Mouse (Mus musculus) thymus, postnatal 10 days (tissue): ENCODE measurements around the gene Cep70.

ENCODE experiments used
- DNase-seq, 2 experiments: peaks; one replicate each; pipeline ENCODE4 v3.0.0; 2021; ENCODE audit warnings: low spot score in 2 of 2

Cep70 gene

DNA sequence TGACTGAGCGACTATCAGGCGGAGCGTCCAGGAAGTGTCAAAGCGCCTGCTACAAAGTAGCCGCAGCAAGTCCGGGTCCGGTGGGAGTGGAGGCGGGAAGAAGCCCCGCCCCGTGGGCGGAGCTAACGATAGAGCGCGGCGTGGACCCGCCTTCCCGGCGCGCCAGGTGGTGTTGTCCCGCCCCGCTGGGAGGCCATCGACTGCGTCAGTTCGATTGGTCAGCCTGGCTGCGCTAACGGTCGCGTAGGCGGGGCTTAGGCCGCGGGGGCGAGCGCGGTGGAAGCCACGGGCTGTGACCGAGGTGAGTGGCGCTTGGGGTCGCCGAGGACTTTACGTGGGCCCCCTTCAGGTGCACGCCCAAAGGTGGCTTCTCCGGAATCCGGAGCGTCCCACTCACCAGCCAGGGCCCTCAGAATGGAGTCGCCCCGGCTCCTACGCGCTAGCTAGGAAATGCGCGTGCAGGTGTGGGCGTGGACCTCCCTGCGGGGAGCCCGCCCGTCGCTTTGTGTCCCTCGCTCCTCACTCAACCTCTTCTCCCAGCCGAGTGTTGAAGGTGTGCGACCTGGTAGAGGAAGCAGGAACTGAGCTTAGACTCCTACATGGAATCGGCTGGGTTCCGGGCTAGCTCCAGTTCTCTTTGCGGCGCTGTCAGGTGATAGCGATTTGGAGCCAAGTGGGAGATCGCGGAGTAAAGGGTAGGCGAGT is at the start of gene Cep70:
Cep70 (plus strand) TSS at position 178 of the 705 bp plus-strand sequence.
- DNase-seq = peak; percentile 94 to 95

DNA sequence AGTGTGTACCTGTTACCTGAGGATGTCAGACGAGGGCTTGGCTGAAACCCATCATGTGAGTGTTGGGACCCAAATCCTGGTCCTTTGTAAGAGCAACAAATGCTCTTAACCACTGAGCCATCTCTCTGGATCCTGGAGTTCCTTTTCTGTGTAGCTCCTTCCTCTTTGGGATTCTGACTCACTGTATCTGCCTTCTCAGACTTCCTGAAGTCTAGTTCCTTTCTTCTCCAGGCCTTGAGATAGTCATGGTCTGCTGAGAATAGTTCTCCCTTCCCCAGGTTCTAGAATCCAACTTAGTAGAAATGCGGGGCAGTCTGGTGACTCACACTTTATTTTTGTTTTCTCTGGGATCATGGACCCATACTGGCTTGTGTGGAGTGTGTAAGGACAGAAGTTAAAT is 30.5 kb upstream of the Cep70 start:
- DNase-seq = no peak

DNA sequence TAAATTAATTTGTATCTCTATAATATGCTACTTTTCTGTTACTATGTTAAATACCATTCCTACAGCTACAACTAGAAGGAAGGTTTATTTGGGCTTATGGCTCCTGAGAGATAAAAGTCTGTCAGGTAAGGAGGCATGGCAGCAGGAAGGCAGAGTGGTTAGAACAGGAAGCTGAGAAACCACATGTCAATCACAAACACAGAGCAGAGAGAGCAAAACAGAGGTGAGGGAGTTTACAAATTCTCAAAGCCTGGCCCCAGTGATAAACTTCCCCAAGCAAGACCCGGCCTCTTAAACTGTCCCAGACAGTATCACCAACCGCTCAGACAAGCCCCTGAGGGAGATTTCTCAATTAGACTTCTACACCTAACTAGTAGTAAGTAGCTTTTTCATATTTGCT is 27.0 kb upstream of the Cep70 start:
- no peak for DNase-seq

DNA sequence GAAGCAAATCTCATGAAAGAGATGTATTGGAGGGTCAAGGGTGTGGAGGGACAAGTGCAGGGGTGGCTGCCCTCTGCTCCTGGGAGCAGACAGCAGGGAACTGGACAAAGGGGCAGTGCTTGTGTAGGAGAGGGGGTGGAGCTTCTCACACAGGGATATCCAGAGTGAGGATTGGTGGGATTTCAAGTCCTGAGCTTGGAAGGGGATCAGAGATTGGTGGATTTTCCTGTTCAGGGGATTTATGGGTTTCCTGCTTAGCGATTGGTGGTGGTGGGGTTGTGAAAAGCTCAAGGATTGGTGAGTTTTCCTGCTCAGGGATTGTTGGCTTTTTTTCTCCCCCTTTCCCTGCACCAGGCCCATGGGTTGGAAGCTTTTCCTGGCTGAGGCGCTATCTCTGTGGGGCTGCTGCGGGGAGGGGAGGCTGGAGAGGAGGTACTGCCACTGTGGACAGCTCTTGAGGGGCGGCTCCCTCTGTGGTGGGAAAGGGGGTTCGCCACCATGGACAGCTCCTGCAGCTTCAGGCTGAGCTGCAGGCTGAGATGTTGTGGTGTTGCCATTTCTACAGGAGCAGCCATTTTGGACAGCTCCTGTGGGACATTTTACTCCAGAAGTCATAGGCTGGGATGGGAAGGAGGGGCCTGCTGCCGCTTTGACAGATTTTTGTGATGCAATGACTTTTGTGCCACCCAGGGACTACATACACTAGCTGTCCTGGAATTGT is 25.0 kb upstream of the Cep70 start:
- DNase-seq = peak in 1 of 2 experiments; percentile 25

DNA sequence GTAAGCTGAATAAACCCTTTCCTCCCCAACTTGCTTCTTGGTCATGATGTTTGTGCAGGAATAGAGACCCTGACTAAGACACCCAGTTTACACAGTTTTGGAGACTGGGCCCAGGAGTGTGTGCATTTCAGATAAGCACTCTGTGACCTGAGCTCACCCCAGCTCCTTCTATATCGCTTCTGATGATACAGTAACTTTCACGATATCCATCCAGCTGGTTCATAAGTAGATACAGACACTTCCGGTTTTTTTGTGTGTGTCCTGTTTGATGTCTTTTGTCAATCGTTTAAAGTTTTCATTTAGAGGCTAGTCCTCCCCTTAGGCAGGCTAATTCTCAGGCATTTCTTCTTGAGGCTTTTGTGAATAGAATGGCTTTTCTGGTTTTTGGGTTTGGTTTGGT is 21.5 kb upstream of the Cep70 start:
- DNase-seq = no peak

DNA sequence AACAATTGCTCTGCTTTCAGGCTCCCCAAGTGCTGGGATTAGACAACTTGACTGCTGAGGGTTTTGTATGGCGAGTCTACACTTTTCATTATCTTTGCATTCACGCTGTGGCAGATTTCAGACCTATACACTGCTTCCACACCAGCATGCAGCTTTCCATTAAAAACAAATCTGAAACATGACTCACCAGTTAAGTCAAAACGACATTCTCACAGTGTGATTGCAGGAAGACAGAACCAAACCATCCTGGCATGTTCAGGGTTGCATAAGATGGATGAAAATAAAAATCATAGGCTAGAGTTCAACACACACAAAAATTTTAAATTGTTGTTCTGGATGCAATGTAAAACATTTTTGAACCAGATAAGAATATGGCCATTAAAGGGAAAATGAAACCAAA is 18.6 kb upstream of the Cep70 start:
- DNase-seq = no peak

DNA sequence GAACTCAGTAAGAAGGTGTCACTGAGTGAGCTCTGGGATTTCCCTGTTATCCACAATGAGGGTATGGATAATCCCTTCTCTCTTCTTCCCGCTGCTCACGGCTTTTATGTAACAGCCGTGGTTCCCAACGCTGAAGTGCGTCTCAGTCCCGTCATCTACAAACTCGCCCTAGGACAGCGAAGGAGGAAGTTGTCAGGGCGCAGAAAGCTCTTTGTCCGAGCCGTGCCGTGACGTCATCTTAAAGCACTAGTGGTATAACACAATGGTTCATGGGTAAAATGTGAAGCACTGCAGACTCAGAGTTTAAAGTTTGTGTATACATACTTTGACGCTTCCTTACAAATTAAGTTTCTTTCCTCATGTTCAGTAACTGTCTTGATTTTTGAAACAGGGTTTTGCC is 13.7 kb upstream of the Cep70 start:
- no peak for DNase-seq

DNA sequence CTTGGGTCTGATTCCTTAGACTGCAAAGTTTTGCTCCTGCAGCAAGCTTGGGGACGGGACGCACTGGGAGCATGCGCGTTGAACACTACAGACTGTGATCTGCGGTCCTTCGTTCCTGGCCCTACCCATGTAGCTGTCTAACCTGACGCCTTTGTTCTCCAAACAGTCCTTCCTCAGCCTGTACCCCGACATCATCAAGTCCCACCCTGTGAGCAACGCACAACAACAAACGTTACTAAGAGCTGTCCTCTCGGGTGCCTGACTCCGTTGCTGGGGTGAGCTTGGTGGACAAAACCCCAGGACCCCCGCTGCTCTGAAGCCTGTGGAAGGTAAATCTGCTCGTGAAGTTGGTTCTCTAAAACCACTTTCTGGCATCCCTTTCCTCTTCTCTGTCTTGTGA is 6.0 kb upstream of the Cep70 start, which contains the start of gene Faiml:
Faiml (minus strand) TSS at position 101 of the 400 bp plus-strand sequence.
- no peak for DNase-seq

DNA sequence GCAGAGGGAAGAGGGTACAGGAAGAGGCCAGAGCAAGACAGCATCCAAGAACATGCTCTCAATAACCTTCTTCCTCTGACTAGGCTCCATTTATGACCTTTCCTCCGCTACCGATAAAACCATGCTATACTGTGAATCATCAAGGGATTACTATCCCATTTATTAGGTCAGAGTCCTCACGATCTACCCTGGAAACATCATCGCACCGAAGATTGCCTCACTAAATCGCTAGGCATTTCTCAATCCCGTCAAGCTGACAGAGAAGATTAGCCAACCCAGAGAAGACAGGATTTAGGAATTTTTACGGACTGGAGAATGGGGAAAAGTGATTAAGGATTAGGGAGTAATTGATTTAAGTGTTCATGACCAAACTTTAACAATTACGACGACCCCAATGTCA is 4.9 kb upstream of the Cep70 start:
- DNase-seq = no peak

DNA sequence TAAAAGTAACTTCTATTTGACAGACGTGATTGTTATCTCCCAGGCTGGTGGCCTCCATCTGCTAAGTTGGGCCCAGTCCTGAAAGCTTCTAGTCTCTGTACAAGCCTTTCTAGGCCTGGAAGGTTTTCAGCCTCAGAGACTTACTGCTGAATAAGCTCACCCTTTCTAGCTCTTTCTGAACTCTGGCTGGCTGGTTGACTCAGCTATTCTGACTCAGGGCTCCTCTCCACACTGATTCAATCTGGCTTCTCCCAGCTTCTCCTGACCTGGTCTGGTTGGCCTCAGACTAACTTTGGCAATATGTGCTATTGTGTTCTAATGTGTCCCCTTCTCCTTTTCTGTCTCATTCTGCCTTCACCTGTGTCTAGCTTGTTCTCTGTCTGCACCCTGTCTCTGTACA is 3.9 kb upstream of the Cep70 start:
- no peak for DNase-seq

DNA sequence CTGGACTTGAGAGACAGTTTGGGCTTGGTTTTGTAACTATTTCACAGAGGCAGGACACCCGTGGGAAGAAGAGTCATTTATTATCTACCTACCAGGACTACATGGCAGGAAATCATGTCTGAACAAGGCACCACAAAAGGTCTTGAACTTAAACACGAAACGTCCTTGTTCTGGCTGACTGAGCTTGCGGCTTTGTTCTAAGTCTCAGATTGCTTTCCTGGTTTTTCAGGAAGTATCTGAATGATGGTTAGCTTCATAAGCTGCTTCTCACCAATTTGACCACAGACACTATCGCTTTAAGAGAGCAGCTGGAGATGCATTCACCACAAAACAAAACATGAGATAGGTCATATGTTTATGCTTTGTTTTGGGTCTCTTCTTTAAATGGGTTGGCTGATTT is 2.6 kb upstream of the Cep70 start:
- DNase-seq = no peak

DNA sequence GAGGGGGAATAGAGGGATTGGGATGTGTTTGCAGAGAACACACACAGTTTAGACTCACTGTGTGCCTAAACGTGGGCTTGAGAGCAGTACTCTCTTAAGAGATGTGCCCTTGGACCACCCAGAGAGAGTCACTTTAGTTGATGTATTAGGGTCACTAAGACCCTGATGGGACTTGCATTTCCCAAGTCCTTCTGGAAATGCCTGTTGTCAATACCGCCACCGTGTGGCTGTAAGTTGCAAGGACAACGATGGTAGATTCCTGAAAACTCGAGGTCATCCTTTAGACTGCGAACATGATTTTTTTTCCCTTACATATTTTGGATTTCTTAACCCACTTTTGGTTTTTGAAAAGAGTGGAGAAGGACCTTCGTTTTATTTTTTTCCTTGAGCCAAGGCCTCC is 1.1 kb upstream of the Cep70 start:
- peak; percentile 14 to 25 for DNase-seq

DNA sequence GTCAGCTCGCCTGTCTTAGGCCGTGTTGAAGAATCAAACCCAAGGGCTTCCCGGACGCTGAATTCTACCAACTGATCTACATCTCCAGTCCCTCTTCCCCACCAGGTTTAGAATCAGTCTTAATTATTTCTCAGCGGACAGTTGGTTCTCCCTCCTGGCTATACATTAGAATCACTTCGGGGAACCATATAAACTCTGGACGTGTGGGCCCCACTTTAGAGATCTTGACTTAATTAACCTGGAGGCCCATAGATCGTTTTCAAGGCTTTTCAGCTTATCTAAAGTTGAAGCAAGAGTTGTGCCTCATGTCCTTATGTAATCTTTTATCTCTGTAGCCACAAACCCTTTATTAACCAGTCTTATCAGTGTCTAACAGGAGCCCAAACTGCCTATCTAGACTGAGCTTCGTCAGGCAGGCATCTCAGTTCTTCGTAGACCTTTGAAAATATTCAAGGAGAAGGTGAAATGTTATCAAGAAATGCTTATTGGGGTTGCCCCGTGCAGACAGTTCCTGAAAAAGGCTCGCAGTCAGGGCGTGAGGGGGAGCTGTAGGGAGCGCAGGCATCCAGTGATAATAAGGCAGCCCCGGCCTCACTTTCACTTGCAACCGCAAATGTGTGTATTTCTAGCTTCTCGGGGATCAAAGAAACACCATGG is 506 bp upstream of the Cep70 start:
- no peak for DNase-seq

DNA sequence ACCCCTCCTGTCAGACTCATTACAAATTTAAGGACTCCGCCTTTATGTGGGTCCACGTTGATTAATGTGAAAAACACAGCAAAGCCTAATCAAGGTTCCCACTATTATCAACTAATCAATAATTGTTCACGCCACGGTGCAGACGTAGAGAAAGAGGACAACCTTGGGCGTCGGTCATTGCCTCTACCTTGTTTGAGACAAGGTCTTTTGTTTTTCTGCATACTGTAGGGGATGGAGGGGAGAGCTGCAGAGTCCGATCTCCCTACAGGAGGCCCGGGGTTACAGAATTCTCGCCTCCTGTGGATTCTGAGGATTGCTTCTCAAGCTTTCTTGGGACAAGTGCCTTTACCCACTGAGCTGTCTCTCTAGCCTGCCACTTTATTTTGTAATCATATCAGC is 727 bp downstream of the Cep70 start:
- no peak for DNase-seq

DNA sequence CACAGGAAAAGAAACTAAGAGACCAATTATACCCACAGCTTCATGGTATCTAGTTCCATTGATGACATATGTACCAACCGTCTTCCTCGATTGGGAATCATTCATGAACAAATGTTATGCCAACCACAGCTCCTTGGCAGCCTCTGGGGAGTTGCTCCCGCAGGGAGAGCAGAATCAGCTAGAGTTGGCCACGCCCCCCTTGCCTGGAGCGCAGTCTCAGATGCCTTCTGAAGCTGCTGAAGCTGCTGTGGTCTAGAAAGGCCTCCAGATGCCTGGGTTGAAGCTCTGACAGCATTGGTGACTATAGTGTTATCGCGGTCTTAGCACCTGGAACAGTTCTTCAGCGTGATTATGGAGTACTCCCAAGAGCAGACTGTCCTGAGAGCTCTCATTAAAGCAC is 5.1 kb downstream of the Cep70 start:
- DNase-seq = no peak

DNA sequence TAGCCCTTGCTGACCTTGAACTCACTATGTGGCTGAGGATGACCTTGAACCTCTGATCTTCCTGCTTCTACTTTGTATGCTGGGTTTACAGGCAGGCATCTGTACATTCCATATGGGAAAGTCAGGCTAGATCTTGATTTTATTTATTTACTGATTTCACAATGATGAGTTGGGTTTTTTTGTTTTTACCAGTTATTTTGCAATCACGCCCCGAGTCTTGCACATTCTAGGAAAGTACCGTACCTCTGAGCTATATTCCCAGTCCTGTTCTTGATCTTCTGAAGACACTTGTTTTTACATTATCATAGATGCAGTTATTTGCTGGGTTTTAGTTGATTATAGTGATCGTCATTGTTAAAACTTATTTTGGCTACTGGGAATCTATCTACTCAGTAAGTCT is 5.7 kb downstream of the Cep70 start:
- no peak for DNase-seq

DNA sequence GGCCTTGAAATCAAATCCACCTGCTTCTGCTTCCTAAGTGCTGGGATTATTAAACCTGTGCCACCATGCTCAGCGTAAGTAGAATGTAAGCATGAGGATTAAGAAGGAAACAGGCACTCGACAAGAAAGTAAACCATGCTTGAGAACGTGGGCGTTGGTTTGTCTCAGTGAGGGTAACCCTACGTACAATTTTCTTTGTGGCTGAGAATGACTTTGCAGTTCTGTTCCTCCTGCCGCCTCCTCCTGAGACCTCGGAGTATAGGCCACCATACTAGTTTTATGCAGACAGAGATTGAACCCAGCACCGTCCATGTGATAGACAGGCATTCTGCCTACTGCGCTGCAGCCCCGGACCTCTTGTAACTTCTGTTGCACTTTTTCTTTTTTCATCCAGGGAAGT is 10.7 kb downstream of the Cep70 start:
- DNase-seq = no peak

DNA sequence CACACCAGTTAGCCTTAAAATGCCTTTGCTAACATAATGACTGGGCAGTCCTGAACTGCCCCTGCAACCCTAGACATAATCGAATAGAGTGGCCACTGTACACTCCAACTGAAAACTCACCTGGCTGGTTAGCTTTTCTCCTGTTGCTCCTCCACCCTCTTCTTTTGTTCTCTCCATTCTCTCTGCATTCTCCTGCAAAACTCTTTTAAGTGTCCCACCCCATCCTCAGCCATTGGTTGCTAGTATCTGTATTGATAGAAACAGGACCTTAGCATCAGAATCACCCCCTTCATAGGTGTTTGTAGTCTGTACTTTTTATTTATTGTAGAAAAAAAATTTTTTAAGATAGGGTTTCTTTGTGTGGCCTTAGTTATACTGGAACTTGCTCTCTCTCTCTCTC is 13.0 kb downstream of the Cep70 start:
- no peak for DNase-seq

DNA sequence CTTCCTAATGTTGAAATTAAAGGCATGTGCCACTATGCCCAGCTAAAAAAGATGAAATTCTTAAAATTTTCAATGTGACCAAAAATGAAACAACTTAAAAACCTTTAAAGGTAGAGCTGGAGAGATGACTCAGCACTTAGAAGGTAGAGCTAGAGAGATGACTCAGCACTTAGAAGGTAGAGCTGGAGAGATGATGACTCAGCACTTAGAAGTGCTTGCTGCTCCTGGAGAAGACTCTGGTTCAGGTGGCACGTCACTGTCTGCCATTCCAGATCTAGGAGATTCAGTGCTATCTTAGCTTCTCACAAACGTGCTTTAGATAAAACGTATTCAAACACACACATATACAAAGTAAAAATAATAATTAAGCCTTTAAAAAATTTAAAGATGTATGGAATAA is 13.7 kb downstream of the Cep70 start:
- DNase-seq = no peak

DNA sequence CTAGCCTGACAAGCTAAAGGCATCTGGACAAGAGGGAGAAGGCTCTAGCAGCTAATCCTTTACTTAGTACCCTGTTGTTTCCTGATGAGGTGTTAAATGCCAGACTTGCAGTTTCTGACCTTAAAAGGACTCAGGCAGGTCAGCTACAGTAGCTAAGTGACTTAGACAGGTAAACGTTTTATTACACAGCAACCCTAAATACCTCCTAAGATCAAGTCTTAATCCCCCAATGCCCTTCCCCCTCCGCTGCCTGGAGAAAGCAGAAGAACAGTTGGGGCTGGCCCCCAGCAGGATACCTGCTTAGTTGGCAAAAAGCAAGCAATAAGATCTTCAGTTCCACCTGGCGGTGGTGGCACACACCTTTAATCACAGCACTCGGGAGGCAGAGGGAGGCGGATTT is 15.7 kb downstream of the Cep70 start:
- no peak for DNase-seq

DNA sequence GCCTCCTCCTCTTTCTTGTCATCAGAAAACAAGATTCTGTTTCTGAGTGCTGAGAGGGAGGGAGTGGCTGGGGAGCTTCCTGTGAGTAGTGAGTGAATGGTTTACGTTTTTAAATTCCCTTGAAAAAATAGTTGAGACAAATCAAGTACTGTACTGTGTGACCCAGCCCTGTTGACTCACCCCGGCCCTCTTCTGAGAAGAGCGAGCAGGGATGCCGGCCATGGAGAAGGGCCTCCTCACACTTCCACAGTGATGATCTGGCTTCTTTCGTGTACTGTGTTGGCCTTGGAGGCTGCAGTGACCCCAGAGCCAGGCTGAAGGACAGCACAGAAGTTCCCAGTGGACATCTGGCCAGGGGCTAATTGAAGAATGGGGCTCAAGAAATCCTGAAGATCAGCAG is 61.1 kb downstream of the Cep70 start:
- DNase-seq = no peak

DNA sequence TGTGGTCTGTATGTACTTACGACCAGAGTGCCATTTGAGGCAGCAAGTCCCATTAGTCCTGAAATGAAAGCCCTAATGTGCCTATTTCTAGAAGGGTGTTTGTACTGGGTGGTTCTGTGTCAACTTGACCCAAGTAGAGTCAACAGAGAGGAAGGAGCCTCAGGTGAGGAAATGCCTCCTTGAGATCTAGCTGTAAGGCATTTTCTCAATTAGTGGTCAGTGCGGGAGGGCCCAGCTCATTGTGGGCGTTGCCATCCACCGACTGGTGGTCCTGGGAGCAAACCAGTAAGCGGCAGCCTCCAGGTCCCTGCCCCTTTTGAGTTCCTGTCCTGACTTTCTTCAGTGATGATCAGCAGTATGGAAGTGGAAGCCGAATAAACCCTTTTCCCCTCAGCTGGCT is 63.1 kb downstream of the Cep70 start:
- no peak for DNase-seq

DNA sequence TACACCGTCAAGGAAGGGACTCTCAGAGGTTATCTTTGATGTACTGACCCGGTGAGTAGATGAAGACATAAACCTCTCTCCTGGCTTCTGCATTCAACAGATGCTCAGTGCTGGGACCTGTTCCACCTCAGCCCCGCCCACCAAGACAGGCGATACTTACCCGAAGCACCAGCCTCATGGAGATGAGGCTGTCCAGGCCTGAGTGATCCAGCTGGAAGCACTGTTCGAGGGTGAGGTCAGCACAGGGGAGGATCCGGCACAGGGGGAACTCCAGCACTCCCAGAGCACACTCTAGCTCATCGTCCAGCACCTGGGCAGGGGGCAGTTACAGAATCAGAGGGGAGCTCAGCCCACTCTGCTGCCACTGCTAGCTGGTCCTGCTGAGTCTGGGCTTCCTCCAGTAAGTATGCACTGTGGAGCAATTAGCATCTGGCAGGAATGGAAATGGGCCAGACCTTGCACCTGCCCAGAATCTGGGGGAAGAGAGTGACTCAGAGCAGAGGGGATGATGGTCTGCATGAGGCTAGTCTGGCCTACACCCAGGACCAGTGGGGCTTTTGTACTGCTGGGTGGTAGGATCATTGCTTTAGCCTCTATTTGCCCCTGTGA is 76.3 kb downstream of the Cep70 start:
- no peak for DNase-seq
